Mouse (Mus musculus): ENCODE data around the gene 1600014C23Rik.

Gene 1600014C23Rik

GRCm38 (mm10) chr17:45752678-45753077 lies 19.0 kb upstream of the 1600014C23Rik start:
- no peak for DNase-seq (ENCODE audit: low read depth, low spot score)

GRCm38 (mm10) chr17:45752053-45752452 lies 18.4 kb upstream of the 1600014C23Rik start:
- DNase-seq (ENCODE audit: low read depth, low spot score): no peak

- no peak for DNase-seq (ENCODE audit: low read depth, low spot score)
Observed at GRCm38 (mm10) chr17:45751359-45751758, 17.7 kb upstream of the 1600014C23Rik start.

DNA sequence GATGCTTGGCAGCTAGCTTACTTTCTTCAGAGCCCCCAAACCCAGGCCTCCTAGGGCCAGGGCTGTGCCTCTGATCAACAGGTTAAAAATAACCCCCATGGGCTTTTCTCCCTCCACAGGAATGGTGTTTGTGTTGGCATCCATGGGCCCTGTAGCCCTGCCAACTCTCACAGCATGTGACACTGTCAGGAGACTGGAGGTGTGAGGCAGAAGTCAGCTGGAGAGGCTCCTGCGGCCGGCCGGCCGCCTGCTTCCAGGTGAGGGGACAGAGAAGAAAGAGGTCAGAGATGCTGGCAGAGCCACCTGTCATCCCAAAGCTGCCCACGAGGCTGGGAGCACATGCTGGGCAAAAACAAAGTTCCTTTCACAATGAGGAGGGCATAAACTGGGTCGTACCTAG lies 15.5 kb upstream of the 1600014C23Rik start:
- DNase-seq (ENCODE audit: low read depth, low spot score): no peak

DNA sequence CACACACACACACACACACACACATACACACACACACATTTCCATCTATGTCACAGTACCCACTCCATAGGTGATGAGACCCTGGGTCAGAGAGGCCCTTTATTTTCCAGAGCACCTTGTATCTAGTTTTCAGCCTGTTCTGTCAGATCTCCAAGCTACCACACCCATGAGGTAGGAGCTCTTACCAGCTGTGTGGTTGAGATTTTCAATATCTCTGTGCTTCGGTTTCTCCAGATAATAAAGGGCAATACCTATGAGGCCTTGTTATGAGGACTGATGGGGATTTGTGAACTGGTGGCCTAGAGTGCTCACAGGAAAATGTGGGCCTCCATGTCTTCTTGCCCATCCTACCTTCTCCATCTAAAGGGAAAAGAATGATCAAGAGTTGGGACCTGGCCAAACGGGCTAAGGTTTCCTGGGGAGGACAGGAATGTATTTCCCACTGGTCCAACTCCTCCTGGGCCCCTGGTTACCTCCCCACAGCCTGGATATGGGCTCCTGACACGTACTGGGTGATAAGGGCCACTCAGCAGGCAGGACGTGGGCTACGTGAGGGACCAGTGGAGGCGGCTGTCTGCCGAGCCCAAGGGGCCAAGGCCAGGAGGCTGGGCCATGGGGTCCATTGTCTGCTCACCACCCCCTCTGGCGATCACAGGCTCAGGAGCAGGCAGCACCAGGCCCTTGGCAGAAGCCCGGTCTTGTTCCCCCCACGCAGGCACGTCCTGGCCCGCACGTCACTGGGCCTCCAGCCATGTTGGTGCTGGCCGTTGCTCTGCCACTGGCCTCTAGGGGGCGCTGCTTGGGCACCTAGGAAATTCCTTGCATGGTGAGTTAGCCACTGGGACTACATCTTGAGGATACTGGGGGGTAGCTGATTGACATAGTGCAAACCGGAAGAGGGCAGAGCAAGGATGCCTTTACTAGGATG lies 14.5 kb upstream of the 1600014C23Rik start:
- no peak for DNase-seq (ENCODE audit: low read depth, low spot score)

DNA sequence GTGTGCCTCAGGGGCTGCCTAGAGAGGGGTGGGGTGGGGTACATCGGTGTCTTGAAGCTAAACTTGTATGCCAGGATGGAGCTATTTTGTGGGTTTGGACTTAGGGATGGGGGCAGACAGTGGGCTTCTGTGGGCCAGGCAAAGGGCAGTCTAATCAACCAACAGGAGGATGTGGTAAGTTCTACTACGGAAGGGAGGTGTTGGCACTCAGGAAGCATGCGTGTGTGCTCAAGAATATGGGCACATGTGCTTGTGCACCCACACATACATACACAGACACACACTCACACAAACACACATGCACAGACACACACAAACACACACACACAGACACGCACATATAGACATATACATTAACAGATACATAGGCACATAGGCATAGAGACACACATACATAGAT lies 13.6 kb upstream of the 1600014C23Rik start:
- no peak for DNase-seq (ENCODE audit: low read depth, low spot score)

GRCm38 (mm10) chr17:45746755-45747154 lies 13.1 kb upstream of the 1600014C23Rik start:
- DNase-seq (ENCODE audit: low read depth, low spot score): no peak

GRCm38 (mm10) chr17:45745629-45746028 lies 12.0 kb upstream of the 1600014C23Rik start:
- DNase-seq (ENCODE audit: low read depth, low spot score): no peak

- DNase-seq (ENCODE audit: low read depth, low spot score): no peak
Observed at GRCm38 (mm10) chr17:45742371-45743147, 8.9 kb upstream of the 1600014C23Rik start.

- DNase-seq (ENCODE audit: low read depth, low spot score): no peak
Observed at GRCm38 (mm10) chr17:45737078-45737601, 3.5 kb upstream of the 1600014C23Rik start.

GRCm38 (mm10) chr17:45736311-45737077 lies 2.9 kb upstream of the 1600014C23Rik start:
- DNase-seq (ENCODE audit: low read depth, low spot score): peak; percentile 93

- peak; percentile 88 for DNase-seq (ENCODE audit: low read depth, low spot score)
Observed at GRCm38 (mm10) chr17:45735382-45736310, 2.0 kb upstream of the 1600014C23Rik start.

DNA sequence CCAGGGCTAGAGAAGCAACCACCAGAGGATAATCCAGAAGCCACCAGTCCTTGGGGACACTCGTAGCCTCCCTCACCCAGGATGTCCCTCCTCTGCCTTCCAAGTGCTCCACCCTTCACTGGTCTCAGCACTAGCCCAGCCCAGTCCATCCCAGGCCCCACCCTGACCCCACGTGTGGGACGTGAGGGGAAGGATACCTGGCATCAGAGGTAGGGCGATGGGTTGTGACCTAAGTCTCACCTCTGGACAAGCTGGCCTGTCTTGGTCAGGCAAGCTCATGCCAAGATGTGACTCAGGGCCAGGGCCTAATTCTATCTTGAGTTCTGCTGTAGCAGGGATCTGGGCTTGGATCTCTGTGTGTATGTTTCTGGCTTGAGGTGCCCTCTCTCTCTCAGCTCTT lies 1.2 kb upstream of the 1600014C23Rik start:
- no peak for DNase-seq (ENCODE audit: low read depth, low spot score)

- no peak for DNase-seq (ENCODE audit: low read depth, low spot score)
Observed at GRCm38 (mm10) chr17:45734333-45734732, 689 bp upstream of the 1600014C23Rik start.

GRCm38 (mm10) chr17:45733038-45733734 lies 458 bp downstream of the 1600014C23Rik start:
- DNase-seq (ENCODE audit: low read depth, low spot score): no peak

DNA sequence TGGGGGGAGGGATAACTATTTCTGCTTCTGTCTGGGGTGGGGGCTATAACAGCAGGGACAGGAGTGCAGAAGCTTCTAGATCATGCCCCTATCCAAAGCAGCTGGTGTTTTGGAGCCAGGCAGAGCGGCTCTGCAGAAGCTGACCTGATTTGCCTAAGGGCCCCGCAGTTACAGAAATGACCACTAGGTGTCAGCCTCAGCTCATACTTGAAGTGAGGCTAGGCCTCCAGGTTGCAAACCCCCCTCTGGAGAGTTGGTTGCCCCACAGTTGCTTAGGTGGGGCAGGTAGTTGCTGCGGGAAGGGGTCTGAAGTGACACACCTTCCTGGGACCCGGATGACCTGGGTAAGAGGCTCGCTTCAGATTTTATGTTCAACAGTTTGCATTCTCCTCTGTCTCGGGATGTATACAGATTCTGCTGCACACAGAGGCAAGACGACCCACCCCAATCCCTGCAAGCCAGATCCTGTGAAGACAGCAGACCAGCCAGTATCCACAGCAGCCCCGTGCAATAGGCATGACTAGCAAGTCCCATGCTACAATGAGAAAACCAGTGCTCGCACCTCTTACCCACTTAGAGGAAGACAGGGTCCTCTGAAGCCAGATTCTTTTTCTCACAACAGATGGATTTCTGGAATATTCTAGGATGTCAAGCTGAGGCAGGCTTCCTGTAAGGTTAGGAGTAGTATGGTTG lies 2.3 kb downstream of the 1600014C23Rik start:
- peak; percentile 92 for DNase-seq (ENCODE audit: low read depth, low spot score)

DNA sequence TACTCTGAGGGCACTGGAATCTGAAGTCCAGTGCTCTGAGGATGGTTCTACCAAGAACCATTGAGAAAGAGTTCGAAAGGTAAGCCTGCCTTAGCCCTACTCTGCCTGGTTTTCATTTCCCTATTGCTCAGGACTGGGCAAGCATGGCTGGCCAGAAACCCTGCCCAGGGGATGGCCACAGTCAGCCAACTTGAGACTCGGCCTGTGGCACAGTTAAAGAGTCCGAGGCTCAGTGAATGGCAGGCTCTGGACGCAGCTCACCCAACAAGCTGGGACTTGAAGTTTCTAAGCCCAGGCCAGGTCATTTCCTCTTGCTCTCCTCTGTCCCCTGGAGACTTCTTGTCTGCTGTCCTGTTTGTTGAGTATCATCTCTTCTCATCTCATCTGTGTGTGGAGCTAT lies 2.9 kb downstream of the 1600014C23Rik start:
- no peak for DNase-seq (ENCODE audit: low read depth, low spot score)

DNA sequence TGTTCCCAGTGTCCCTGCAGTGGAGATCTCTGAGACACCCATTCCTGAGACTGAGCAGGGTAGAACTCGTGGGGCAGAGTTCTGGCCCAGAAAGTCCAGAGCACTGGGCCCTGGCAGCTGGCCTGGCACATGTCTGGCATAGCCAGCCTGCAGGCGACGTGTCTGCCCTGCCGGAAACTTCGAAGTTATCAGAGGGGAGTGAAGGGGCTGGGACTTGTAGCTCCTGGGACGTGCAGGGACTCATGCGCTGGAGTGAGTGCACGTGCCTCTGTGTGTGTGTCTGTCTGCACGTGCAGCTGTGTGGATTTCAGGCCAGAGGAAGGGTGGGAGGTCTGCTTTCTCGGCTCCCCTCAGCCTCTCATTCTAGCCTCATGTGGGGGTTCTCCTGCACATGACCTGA lies 4.3 kb downstream of the 1600014C23Rik start:
- DNase-seq (ENCODE audit: low read depth, low spot score): no peak
